Mouse (Mus musculus) thymus, adult 2 months (tissue): Measurements from ENCODE around the gene Macrod1. TPM values are rescaled to one million over a fixed set of nuclear protein-coding genes. Genes with fewer than 3 reads are reported as not detected.

Experiments used
- DNase-seq: peaks from one replicate; pipeline ENCODE4 v3.0.0; 2021
- H3K27ac ChIP-seq: fragments of 200-500 bp; 2 replicates; pipeline ENCODE4 v1.5.1; 2012; ENCODE audit warnings: low read length, control low read depth; ENCODE audit not compliant: control insufficient read depth, insufficient read depth
- H3K27me3 ChIP-seq: fragments of 200-500 bp; 2 replicates; pipeline ENCODE4 v1.6.1; 2012; ENCODE audit warnings: mild to moderate bottlenecking, low read length, moderate library complexity, mixed read lengths; ENCODE audit not compliant: control insufficient read depth, insufficient read depth
- H3K36me3 ChIP-seq: fragments of 200-500 bp; 2 replicates; pipeline ENCODE4 v1.6.1; 2012; ENCODE audit warnings: mild to moderate bottlenecking, low read length, moderate library complexity; ENCODE audit not compliant: control insufficient read depth, insufficient read depth
- H3K4me1 ChIP-seq: fragments of 200-500 bp; replicated peaks from 2 replicates; pipeline ENCODE4 v1.6.1; 2012; ENCODE audit warnings: low read length; ENCODE audit not compliant: control insufficient read depth, insufficient read depth
- H3K4me3 ChIP-seq: fragments of 200-500 bp; 2 replicates; pipeline ENCODE4 v1.5.1; 2012; ENCODE audit warnings: mild to moderate bottlenecking, low read length, control low read depth, moderate library complexity; ENCODE audit not compliant: control insufficient read depth, insufficient read depth
- CTCF ChIP-seq: fragments of 200-500 bp; IDR thresholded peaks from 2 replicates; pipeline ENCODE4 v1.5.1; 2012; ENCODE audit warnings: mild to moderate bottlenecking, control low read depth, low read length, moderate library complexity, borderline replicate concordance; ENCODE audit not compliant: control insufficient read depth, poor library complexity, insufficient read depth; ENCODE audit errors: extremely low read depth
- POLR2A ChIP-seq: fragments of 200-500 bp; IDR thresholded peaks from 2 replicates; pipeline ENCODE4 v1.6.1; 2012; ENCODE audit warnings: mild to moderate bottlenecking, low read length, control low read depth, moderate library complexity; ENCODE audit not compliant: control insufficient read depth, poor library complexity, insufficient read depth; ENCODE audit errors: extremely low read depth
- WGBS: fragments of 180-500 bp; shearing (Covaris S2); methylation state at CpG from one replicate; pipeline ENCODE4 v1.1.7; 2018; 5-methylcytosine and 5-hydroxymethylcytosine counted together
- polyA plus RNA-seq: library from polyadenylated mRNA; depleted of rRNA; stranded (reverse); fragments of >200 nt; gene quantifications from 2 replicates; pipeline ENCODE4 v1.2.3, GENCODE M21; 2012

Macrod1 gene
- polyA plus RNA-seq, 1 experiment, result 49.3 TPM

GRCm38 (mm10) chr19:7153232-7153631 lies 96.6 kb downstream of the Macrod1 start:
- TF ChIP-seq CTCF, result no peak
- no peak for TF ChIP-seq POLR2A
- Histone ChIP-seq H3K36me3 (no peaks in the 10 kb centered on the region), H3K27me3 (no peaks in the 10 kb centered on the region), H3K27ac (no peak overlapping the region), H3K4me3 (no peak overlapping the region), H3K4me1 (peaks cover 24% of the 10 kb centered on the region)
- WGBS, result 59% methylated on average over 7 of the region's 7 CpGs
- no peak for DNase-seq

- H3K36me3 ChIP-seq, result no peaks in the 10 kb centered on the region
- TF ChIP-seq POLR2A (no peak), CTCF (no peak)
- 96% methylated on average over 6 of the region's 6 CpGs for WGBS
- H3K27me3 ChIP-seq, result no peaks in the 10 kb centered on the region
- H3K4me3 ChIP-seq, result no peak overlapping the region
- DNase-seq, result no peak
- H3K27ac ChIP-seq, result no peak overlapping the region
- H3K4me1 ChIP-seq, result peaks cover 5% of the 10 kb centered on the region
Observed at GRCm38 (mm10) chr19:7155196-7155595, 98.6 kb downstream of the Macrod1 start.

- 94% methylated on average over 14 of the region's 14 CpGs for WGBS
- DNase-seq, result no peak
- H3K36me3 ChIP-seq, result no peaks in the 10 kb centered on the region
- no peaks in the 10 kb centered on the region for H3K27me3 ChIP-seq
- TF ChIP-seq CTCF, result no peak
- TF ChIP-seq POLR2A, result no peak
- H3K27ac ChIP-seq, result no peak overlapping the region
- peaks cover 5% of the 10 kb centered on the region; the same call in 1 of the 2 replicates for H3K4me1 ChIP-seq
- no peak overlapping the region for H3K4me3 ChIP-seq
Observed at GRCm38 (mm10) chr19:7157734-7158133, 101.1 kb downstream of the Macrod1 start.

- H3K4me1 ChIP-seq, result peaks cover 20% of the 10 kb centered on the region
- H3K27ac ChIP-seq, result no peak overlapping the region
- no peaks in the 10 kb centered on the region for H3K36me3 ChIP-seq
- 81% methylated on average over 14 of the region's 14 CpGs for WGBS
- H3K27me3 ChIP-seq, result peaks cover 3% of the 10 kb centered on the region; the same call in 1 of the 2 replicates
- H3K4me3 ChIP-seq, result no peak overlapping the region
- no peak for TF ChIP-seq POLR2A
- no peak for TF ChIP-seq CTCF
- DNase-seq, result peak; percentile 14
Observed at GRCm38 (mm10) chr19:7160151-7160906, 103.7 kb downstream of the Macrod1 start.

- WGBS, result 92% methylated on average over 3 of the region's 3 CpGs
- TF ChIP-seq CTCF (no peak), POLR2A (no peak)
- H3K4me3 ChIP-seq, result no peak overlapping the region
- peaks cover 20% of the 10 kb centered on the region for H3K4me1 ChIP-seq
- no peak for DNase-seq
- H3K36me3 ChIP-seq, result no peaks in the 10 kb centered on the region
- peaks cover 8% of the 10 kb centered on the region for H3K27me3 ChIP-seq
- H3K27ac ChIP-seq, result no peak overlapping the region
Observed at GRCm38 (mm10) chr19:7161064-7161463, 104.5 kb downstream of the Macrod1 start.

GRCm38 (mm10) chr19:7164238-7164637 lies 107.6 kb downstream of the Macrod1 start:
- Histone ChIP-seq H3K27me3 (peaks cover 11% of the 10 kb centered on the region), H3K4me3 (no peak overlapping the region), H3K4me1 (peaks cover 20% of the 10 kb centered on the region), H3K27ac (no peak overlapping the region), H3K36me3 (no peaks in the 10 kb centered on the region)
- TF ChIP-seq POLR2A (no peak), CTCF (no peak)
- 5% methylated on average over 6 of the region's 6 CpGs for WGBS
- DNase-seq, result peak; percentile 47
